Mouse (Mus musculus) neural tube, embryonic 12.5 days (tissue): Measurements from ENCODE around the gene Ctla4. TPM values are rescaled to one million over a fixed set of nuclear protein-coding genes. Genes with fewer than 3 reads are reported as not detected.

Experiments used
- ATAC-seq: fragments of 200-750 bp; cut with Nextera tagmentation; 2 replicates; pipeline ENCODE4 v1.8.0; 2017; ENCODE audit warnings: low read depth, mild to moderate bottlenecking, moderate TSS enrichment, moderate library complexity; ENCODE audit not compliant: low FRiP score
- H3K27ac ChIP-seq: fragments of 300-500 bp; sonication (generic); 2 replicates; pipeline ENCODE4 v1.5.1; 2016
- H3K27me3 ChIP-seq: fragments of 300-500 bp; sonication (generic); replicated peaks from 2 replicates; pipeline ENCODE4 v1.6.1; 2016; ENCODE audit warnings: mild to moderate bottlenecking
- H3K36me3 ChIP-seq: fragments of 300-500 bp; sonication (generic); 2 replicates; pipeline ENCODE4 v1.6.1; 2016; ENCODE audit warnings: mild to moderate bottlenecking
- H3K4me1 ChIP-seq: fragments of 300-500 bp; sonication (generic); 2 replicates; pipeline ENCODE4 v1.6.1; 2016
- H3K4me2 ChIP-seq: fragments of 300-500 bp; sonication (generic); replicated peaks from 2 replicates; pipeline ENCODE4 v1.6.1; 2016; ENCODE audit warnings: mild to moderate bottlenecking
- H3K4me3 ChIP-seq: fragments of 300-500 bp; sonication (generic); 2 replicates; pipeline ENCODE4 v1.5.1; 2016
- H3K9ac ChIP-seq: fragments of 300-500 bp; sonication (generic); 2 replicates; pipeline ENCODE4 v1.6.1; 2016; ENCODE audit warnings: mild to moderate bottlenecking
- H3K9me3 ChIP-seq: fragments of 300-500 bp; sonication (generic); 2 replicates; pipeline ENCODE4 v1.6.1; 2016; ENCODE audit warnings: mild to moderate bottlenecking
- WGBS: fragments of 180-500 bp; shearing (Covaris S2); methylation state at CpG from one replicate; pipeline ENCODE4 v1.1.7; 2016; 5-methylcytosine and 5-hydroxymethylcytosine counted together
- polyA plus RNA-seq: library from polyadenylated mRNA; unstranded; fragments of >200 nt; fragmentation: Nextera tagmentation; extraction: Ambion mirVana; gene quantifications from 2 replicates; pipeline ENCODE4 v1.2.1, GENCODE M21; 2016

Ctla4 gene
- not detected in 2 replicates for polyA plus RNA-seq

- no peaks in the 10 kb centered on the region for H3K4me1 ChIP-seq
- H3K9me3 ChIP-seq: no peaks in the 10 kb centered on the region
- no peak within 1 kb of the TSS for H3K9ac ChIP-seq
- H3K27me3 ChIP-seq: no peaks in the 10 kb centered on the region
- no peak for ATAC-seq
- H3K4me3 ChIP-seq: no peak within 1 kb of the TSS
- WGBS: 85% methylated on average over 7 of the region's 7 CpGs
- H3K36me3 ChIP-seq: no peaks in the 10 kb centered on the region
- no peak within 1 kb of the TSS for H3K27ac ChIP-seq
- no peak within 1 kb of the TSS for H3K4me2 ChIP-seq
Observed at GRCm38 (mm10) chr1:60886981-60887380, at the start of gene Ctla4. TSS of gene Ctla4 (plus strand) at chr1:60887000.

DNA sequence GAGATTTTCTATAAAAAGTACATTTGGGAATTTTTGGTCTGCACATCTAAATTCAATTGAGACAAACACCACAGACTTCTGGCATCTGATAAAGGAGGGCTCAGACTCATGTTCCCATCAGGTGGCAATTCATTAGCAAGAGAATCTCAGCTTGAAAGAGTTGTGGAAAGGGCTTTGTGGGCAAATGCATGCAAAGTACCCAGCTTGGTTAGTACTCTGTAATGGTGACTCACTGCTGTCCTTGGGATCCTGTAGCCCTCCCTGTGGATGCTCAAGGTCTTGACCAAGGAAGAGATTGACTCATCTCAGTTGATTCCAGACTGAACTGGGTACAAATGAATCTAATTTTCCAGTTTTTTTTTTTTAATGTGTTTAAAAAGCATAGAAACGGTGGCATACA lies 47.6 kb upstream of the Ctla4 start:
- H3K4me3 ChIP-seq: no peak overlapping the region
- H3K4me2 ChIP-seq: no peak overlapping the region
- no peaks in the 10 kb centered on the region for H3K27me3 ChIP-seq
- no peaks in the 10 kb centered on the region for H3K9me3 ChIP-seq
- WGBS: 88% methylated on average over 1 of the region's 1 CpGs
- no peaks in the 10 kb centered on the region for H3K4me1 ChIP-seq
- H3K36me3 ChIP-seq: no peaks in the 10 kb centered on the region
- no peak overlapping the region for H3K9ac ChIP-seq
- H3K27ac ChIP-seq: no peak overlapping the region
- no peak for ATAC-seq

DNA sequence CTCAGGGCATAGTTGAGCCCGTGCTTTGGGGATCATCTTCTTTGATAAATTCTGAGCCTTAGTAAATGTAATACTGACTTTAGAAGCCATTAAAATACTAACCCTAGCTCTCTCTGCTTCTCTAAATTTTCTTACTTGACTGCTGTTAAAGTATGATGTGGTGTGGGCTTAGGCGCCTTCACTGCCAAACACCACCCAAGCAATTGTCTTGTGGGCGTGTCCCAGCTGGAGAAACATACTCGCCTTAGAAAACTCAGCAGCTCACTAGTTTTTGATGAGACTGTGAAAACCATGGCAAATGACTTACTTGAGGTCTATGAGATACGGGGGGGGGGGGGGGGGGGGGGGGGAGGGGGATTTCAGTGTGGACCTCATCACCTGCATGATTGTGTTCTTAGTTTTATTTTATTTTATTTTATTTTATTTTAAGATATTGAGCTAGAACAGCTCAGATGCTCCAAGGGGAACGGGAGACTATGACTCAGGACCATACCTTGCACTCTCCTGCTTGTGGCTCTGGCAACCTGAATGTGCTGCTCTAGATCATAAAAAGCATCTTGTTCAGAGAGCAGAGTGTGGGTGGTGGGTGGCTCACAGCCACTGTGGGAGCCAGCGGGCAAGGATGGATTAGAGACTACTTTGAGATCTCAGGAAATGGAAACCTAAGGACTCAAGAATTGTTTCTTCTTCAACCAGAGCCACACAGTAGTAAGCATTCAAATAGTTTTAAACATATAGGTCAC lies 41.3 kb upstream of the Ctla4 start:
- WGBS: 72% methylated on average over 7 of the region's 7 CpGs

GRCm38 (mm10) chr1:60846616-60847275 lies 40.1 kb upstream of the Ctla4 start:
- no peak overlapping the region for H3K9ac ChIP-seq

More for the DNA sequence above, 41.3 kb upstream of the Ctla4 start:
- no peaks in the 10 kb centered on the region for H3K4me1 ChIP-seq
- H3K27me3 ChIP-seq: no peaks in the 10 kb centered on the region
- no peak overlapping the region for H3K4me2 ChIP-seq
- H3K27ac ChIP-seq: no peak overlapping the region
- H3K9me3 ChIP-seq: no peaks in the 10 kb centered on the region
- H3K36me3 ChIP-seq: no peaks in the 10 kb centered on the region
- no peak for ATAC-seq
- no peak overlapping the region for H3K9ac ChIP-seq
- no peak overlapping the region for H3K4me3 ChIP-seq

GRCm38 (mm10) chr1:60849112-60849511 lies 37.7 kb upstream of the Ctla4 start:
- Histone ChIP-seq H3K4me2 (no peak overlapping the region), H3K36me3 (no peaks in the 10 kb centered on the region), H3K4me3 (no peak overlapping the region), H3K9ac (no peak overlapping the region), H3K4me1 (peaks cover 8% of the 10 kb centered on the region; the same call in 1 of the 2 replicates), H3K27me3 (no peaks in the 10 kb centered on the region), H3K27ac (no peak overlapping the region), H3K9me3 (no peaks in the 10 kb centered on the region)
- ATAC-seq: no peak
- 94% methylated on average over 2 of the region's 2 CpGs for WGBS

More at GRCm38 (mm10) chr1:60846616-60847275, 40.1 kb upstream of the Ctla4 start:
- 78% methylated on average over 4 of the region's 4 CpGs for WGBS
- Histone ChIP-seq H3K27me3 (no peaks in the 10 kb centered on the region), H3K9me3 (no peaks in the 10 kb centered on the region), H3K4me3 (no peak overlapping the region), H3K36me3 (no peaks in the 10 kb centered on the region), H3K27ac (no peak overlapping the region), H3K4me1 (0 out of 2 replicates have a peak, but pooled peaks cover 3% of the 10 kb centered on the region), H3K4me2 (no peak overlapping the region)
- ATAC-seq: no peak

- Histone ChIP-seq H3K36me3 (no peaks in the 10 kb centered on the region), H3K4me1 (peaks cover 8% of the 10 kb centered on the region; the same call in 1 of the 2 replicates), H3K27ac (no peak overlapping the region), H3K4me2 (no peak overlapping the region), H3K9me3 (no peaks in the 10 kb centered on the region), H3K9ac (no peak overlapping the region), H3K27me3 (no peaks in the 10 kb centered on the region), H3K4me3 (no peak overlapping the region)
- ATAC-seq: no peak
- 90% methylated on average over 4 of the region's 4 CpGs for WGBS
Observed at GRCm38 (mm10) chr1:60849816-60850215, 37.0 kb upstream of the Ctla4 start.

GRCm38 (mm10) chr1:60851041-60851781 lies 35.6 kb upstream of the Ctla4 start:
- Histone ChIP-seq H3K4me3 (no peak overlapping the region), H3K4me1 (peaks cover 8% of the 10 kb centered on the region; the same call in 1 of the 2 replicates), H3K9ac (no peak overlapping the region), H3K9me3 (no peaks in the 10 kb centered on the region), H3K36me3 (no peaks in the 10 kb centered on the region), H3K27me3 (no peaks in the 10 kb centered on the region), H3K4me2 (0 out of 2 replicates have a peak overlapping the region, but pooled peaks have one; percentile 0), H3K27ac (no peak overlapping the region)
- 17% methylated on average over 8 of the region's 8 CpGs for WGBS
- peak; percentile 83 for ATAC-seq

DNA sequence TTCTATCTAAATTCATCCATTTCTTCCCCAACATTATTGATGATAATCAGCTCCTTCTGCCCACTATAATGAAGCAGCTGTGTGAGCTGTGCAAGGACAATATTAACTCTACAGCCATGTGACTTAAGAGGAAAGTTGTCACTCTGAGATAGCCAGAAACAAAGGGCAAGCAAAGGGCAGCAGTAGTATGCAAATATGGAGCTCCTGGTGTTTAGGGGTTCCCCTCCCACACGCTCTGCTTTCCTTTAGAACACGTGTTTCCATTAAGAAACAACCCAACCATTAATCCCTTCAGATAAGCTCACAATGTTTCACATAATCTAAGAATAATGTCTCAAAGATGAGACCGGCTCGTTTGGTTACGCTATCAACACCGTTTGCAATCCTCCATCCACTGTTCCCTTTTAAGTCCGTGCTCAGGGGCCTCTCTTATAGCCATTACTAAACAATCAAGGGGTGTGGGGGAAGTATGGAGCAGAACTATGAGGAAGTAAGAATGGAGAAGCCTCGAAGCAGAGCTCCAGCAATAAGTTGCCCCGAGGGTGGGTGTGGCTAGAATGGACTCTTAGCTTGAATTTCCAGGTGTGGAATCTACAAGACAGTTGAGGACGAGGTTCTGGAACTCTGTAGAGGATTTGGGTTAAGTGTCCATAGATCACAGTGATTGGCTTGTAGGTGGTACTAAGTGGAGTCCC lies 34.6 kb upstream of the Ctla4 start:
- Histone ChIP-seq H3K36me3 (no peaks in the 10 kb centered on the region), H3K4me3 (no peak overlapping the region), H3K9me3 (no peaks in the 10 kb centered on the region), H3K27ac (no peak overlapping the region), H3K4me1 (peaks cover 8% of the 10 kb centered on the region; the same call in 1 of the 2 replicates), H3K9ac (no peak overlapping the region), H3K4me2 (no peak overlapping the region), H3K27me3 (no peaks in the 10 kb centered on the region)
- WGBS: 47% methylated on average over 10 of the region's 10 CpGs
- ATAC-seq: no peak

- 80% methylated on average over 6 of the region's 6 CpGs for WGBS
Observed at GRCm38 (mm10) chr1:60852770-60853147, 34.0 kb upstream of the Ctla4 start.

DNA sequence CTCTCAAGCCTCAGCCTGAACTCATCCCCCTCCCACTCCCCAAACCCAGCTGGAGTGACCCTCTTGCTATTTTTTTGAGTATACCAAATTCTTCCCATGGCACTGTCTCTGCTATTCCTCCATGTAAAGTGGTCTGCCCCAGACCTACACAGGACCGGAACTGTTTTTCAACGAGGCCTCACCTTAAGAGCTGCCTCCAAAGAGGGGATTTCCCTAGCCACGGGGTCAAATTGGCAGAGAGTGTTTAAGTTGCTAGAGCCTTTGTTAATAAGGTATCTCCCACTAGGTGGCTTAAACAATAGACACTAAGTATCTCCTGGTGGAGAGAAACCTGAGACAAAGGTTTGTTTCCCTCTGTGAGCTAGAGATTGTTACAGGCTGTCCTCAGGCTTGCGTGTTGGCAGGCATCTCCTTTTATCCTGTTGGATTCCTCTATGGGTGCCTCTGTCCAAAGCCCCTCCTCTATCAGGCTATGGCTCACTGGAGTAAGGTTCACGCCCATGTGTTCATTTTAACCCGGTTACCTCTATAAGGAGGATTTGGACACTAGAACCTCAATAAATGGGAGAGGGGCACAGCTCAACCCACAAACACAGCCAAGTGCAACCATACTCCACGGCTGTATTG lies 33.4 kb upstream of the Ctla4 start:
- no peak for ATAC-seq
- H3K9ac ChIP-seq: no peak overlapping the region
- WGBS: 52% methylated on average over 7 of the region's 7 CpGs
- H3K27ac ChIP-seq: no peak overlapping the region
- H3K4me3 ChIP-seq: no peak overlapping the region
- peaks cover 8% of the 10 kb centered on the region; the same call in 1 of the 2 replicates for H3K4me1 ChIP-seq
- no peaks in the 10 kb centered on the region for H3K9me3 ChIP-seq
- H3K36me3 ChIP-seq: no peaks in the 10 kb centered on the region
- H3K27me3 ChIP-seq: no peaks in the 10 kb centered on the region
- no peak overlapping the region for H3K4me2 ChIP-seq

More at GRCm38 (mm10) chr1:60852770-60853147, 34.0 kb upstream of the Ctla4 start:
- Histone ChIP-seq H3K36me3 (no peaks in the 10 kb centered on the region), H3K4me2 (no peak overlapping the region), H3K27me3 (no peaks in the 10 kb centered on the region), H3K4me1 (peaks cover 8% of the 10 kb centered on the region; the same call in 1 of the 2 replicates), H3K4me3 (no peak overlapping the region), H3K9ac (no peak overlapping the region), H3K9me3 (no peaks in the 10 kb centered on the region), H3K27ac (no peak overlapping the region)
- ATAC-seq: no peak

- H3K4me3 ChIP-seq: no peak overlapping the region
- WGBS: 90% methylated on average over 5 of the region's 5 CpGs
- no peaks in the 10 kb centered on the region for H3K9me3 ChIP-seq
- H3K36me3 ChIP-seq: no peaks in the 10 kb centered on the region
- H3K27me3 ChIP-seq: no peaks in the 10 kb centered on the region
- no peak overlapping the region for H3K27ac ChIP-seq
- peaks cover 8% of the 10 kb centered on the region; the same call in 1 of the 2 replicates for H3K4me1 ChIP-seq
- no peak overlapping the region for H3K9ac ChIP-seq
- no peak overlapping the region for H3K4me2 ChIP-seq
- no peak for ATAC-seq
Observed at GRCm38 (mm10) chr1:60853991-60854390, 32.8 kb upstream of the Ctla4 start.
